Mouse (Mus musculus): ENCODE results near the gene Rpl31. TPM values are rescaled to one million over a fixed set of nuclear protein-coding genes. Genes with fewer than 3 reads are reported as not detected.

Gene Rpl31
- polyA plus RNA-seq, 1 experiment from 2014 or later = 502 TPM

- no peaks in the 10 kb centered on the region for H3K27me3 ChIP-seq (ENCODE audit: control insufficient read depth, insufficient read depth, low read length)
- H3K9me3 ChIP-seq (replicated peaks; ENCODE audit: control insufficient read depth, low read length) = 0 out of 2 replicates have a peak, but pooled peaks cover 5% of the 10 kb centered on the region
- ATAC-seq (ENCODE audit: insufficient read depth, low FRiP score) = peak; percentile 5; the same call in 1 of the 2 replicates
- H3K36me3 ChIP-seq (ENCODE audit: control insufficient read depth, insufficient read depth, low read length) = peaks cover 4% of the 10 kb centered on the region; the same call in 1 of the 2 replicates
- H3K27ac ChIP-seq (ENCODE audit: low read length) = no peak overlapping the region
- H3K4me3 ChIP-seq (replicated peaks; ENCODE audit: low read length) = no peak overlapping the region
- no peak overlapping the region for H3K4me2 ChIP-seq (ENCODE audit: low read depth, low read length)
- H3K4me1 ChIP-seq (ENCODE audit: control insufficient read depth, insufficient read depth, low read length) = no peaks in the 10 kb centered on the region
- 49% methylated on average over 4 of the region's 4 CpGs for WGBS
- H3K9ac ChIP-seq (ENCODE audit: low read length) = no peak overlapping the region; the same call in 1 of the 2 replicates
These were observed 31.6 kb downstream of the Rpl31 start for GRCm38 (mm10) chr1:39399228-39399627.

GRCm38 (mm10) chr1:39400173-39400572 lies 32.5 kb downstream of the Rpl31 start:
- Histone ChIP-seq H3K4me2 (ENCODE audit: low read depth, low read length) (no peak overlapping the region), H3K4me3 (replicated peaks; ENCODE audit: low read length) (no peak overlapping the region), H3K36me3 (ENCODE audit: control insufficient read depth, insufficient read depth, low read length) (peaks cover 4% of the 10 kb centered on the region; the same call in 1 of the 2 replicates), H3K9me3 (replicated peaks; ENCODE audit: control insufficient read depth, low read length) (0 out of 2 replicates have a peak, but pooled peaks cover 5% of the 10 kb centered on the region), H3K4me1 (ENCODE audit: control insufficient read depth, insufficient read depth, low read length) (no peaks in the 10 kb centered on the region), H3K27ac (ENCODE audit: low read length) (no peak overlapping the region), H3K9ac (ENCODE audit: low read length) (no peak overlapping the region), H3K27me3 (ENCODE audit: control insufficient read depth, insufficient read depth, low read length) (no peaks in the 10 kb centered on the region)
- WGBS = 90% methylated on average over 3 of the region's 3 CpGs
- ATAC-seq (ENCODE audit: insufficient read depth, low FRiP score) = no peak

- Histone ChIP-seq H3K9me3 (replicated peaks; ENCODE audit: control insufficient read depth, low read length) (no peaks in the 10 kb centered on the region), H3K4me2 (ENCODE audit: low read depth, low read length) (no peak overlapping the region), H3K27me3 (ENCODE audit: control insufficient read depth, insufficient read depth, low read length) (no peaks in the 10 kb centered on the region), H3K4me3 (replicated peaks; ENCODE audit: low read length) (no peak overlapping the region), H3K36me3 (ENCODE audit: control insufficient read depth, insufficient read depth, low read length) (no peaks in the 10 kb centered on the region), H3K9ac (ENCODE audit: low read length) (no peak overlapping the region), H3K4me1 (ENCODE audit: control insufficient read depth, insufficient read depth, low read length) (peaks cover 8% of the 10 kb centered on the region; the same call in 1 of the 2 replicates), H3K27ac (ENCODE audit: low read length) (no peak overlapping the region)
- ATAC-seq (ENCODE audit: insufficient read depth, low FRiP score) = no peak
- WGBS = 70% methylated on average over 4 of the region's 4 CpGs
These were observed 39.5 kb downstream of the Rpl31 start for GRCm38 (mm10) chr1:39407108-39407507.

GRCm38 (mm10) chr1:39408123-39408522 lies 40.5 kb downstream of the Rpl31 start:
- ATAC-seq (ENCODE audit: insufficient read depth, low FRiP score) = peak; percentile 48
- Histone ChIP-seq H3K27me3 (ENCODE audit: control insufficient read depth, insufficient read depth, low read length) (no peaks in the 10 kb centered on the region), H3K4me1 (ENCODE audit: control insufficient read depth, insufficient read depth, low read length) (peaks cover 8% of the 10 kb centered on the region; the same call in 1 of the 2 replicates), H3K9me3 (replicated peaks; ENCODE audit: control insufficient read depth, low read length) (no peaks in the 10 kb centered on the region), H3K4me3 (replicated peaks; ENCODE audit: low read length) (no peak overlapping the region), H3K4me2 (ENCODE audit: low read depth, low read length) (no peak overlapping the region), H3K9ac (ENCODE audit: low read length) (no peak overlapping the region), H3K27ac (ENCODE audit: low read length) (peak overlapping the region; percentile 28; the same call in 1 of the 2 replicates), H3K36me3 (ENCODE audit: control insufficient read depth, insufficient read depth, low read length) (no peaks in the 10 kb centered on the region)
- 79% methylated on average over 6 of the region's 6 CpGs for WGBS

- H3K4me3 ChIP-seq (replicated peaks; ENCODE audit: low read length) = no peak overlapping the region
- H3K27me3 ChIP-seq (ENCODE audit: control insufficient read depth, insufficient read depth, low read length) = no peaks in the 10 kb centered on the region
- 44% methylated on average over 7 of the region's 7 CpGs for WGBS
- no peak overlapping the region for H3K9ac ChIP-seq (ENCODE audit: low read length)
- peak overlapping the region; percentile 28; the same call in 1 of the 2 replicates for H3K27ac ChIP-seq (ENCODE audit: low read length)
- no peak overlapping the region for H3K4me2 ChIP-seq (ENCODE audit: low read depth, low read length)
- ATAC-seq (ENCODE audit: insufficient read depth, low FRiP score) = peak; percentile 9; the same call in 1 of the 2 replicates
- H3K9me3 ChIP-seq (replicated peaks; ENCODE audit: control insufficient read depth, low read length) = no peaks in the 10 kb centered on the region
- H3K36me3 ChIP-seq (ENCODE audit: control insufficient read depth, insufficient read depth, low read length) = no peaks in the 10 kb centered on the region
- peaks cover 8% of the 10 kb centered on the region; the same call in 1 of the 2 replicates for H3K4me1 ChIP-seq (ENCODE audit: control insufficient read depth, insufficient read depth, low read length)
These were observed 41.0 kb downstream of the Rpl31 start for GRCm38 (mm10) chr1:39408668-39409067.

- Histone ChIP-seq H3K4me1 (ENCODE audit: control insufficient read depth, insufficient read depth, low read length) (peaks cover 8% of the 10 kb centered on the region; the same call in 1 of the 2 replicates), H3K36me3 (ENCODE audit: control insufficient read depth, insufficient read depth, low read length) (no peaks in the 10 kb centered on the region), H3K27ac (ENCODE audit: low read length) (peak overlapping the region; percentile 34; the same call in 1 of the 2 replicates), H3K4me2 (ENCODE audit: low read depth, low read length) (no peak overlapping the region), H3K9ac (ENCODE audit: low read length) (no peak overlapping the region), H3K27me3 (ENCODE audit: control insufficient read depth, insufficient read depth, low read length) (no peaks in the 10 kb centered on the region), H3K4me3 (replicated peaks; ENCODE audit: low read length) (no peak overlapping the region), H3K9me3 (replicated peaks; ENCODE audit: control insufficient read depth, low read length) (no peaks in the 10 kb centered on the region)
- ATAC-seq (ENCODE audit: insufficient read depth, low FRiP score) = peak; percentile 48; the same call in 1 of the 2 replicates
- WGBS = 66% methylated on average over 19 of the region's 19 CpGs
These were observed 42.6 kb downstream of the Rpl31 start for GRCm38 (mm10) chr1:39410085-39410821.

GRCm38 (mm10) chr1:39417817-39418216 lies 50.2 kb downstream of the Rpl31 start:
- peak overlapping the region; percentile 64; the same call in 1 of the 2 replicates for H3K27ac ChIP-seq (ENCODE audit: low read length)
- peak; percentile 56; the same call in 1 of the 2 replicates for ATAC-seq (ENCODE audit: insufficient read depth, low FRiP score)
- WGBS = 21% methylated on average over 12 of the region's 12 CpGs
- no peaks in the 10 kb centered on the region for H3K36me3 ChIP-seq (ENCODE audit: control insufficient read depth, insufficient read depth, low read length)
- no peak overlapping the region for H3K4me3 ChIP-seq (replicated peaks; ENCODE audit: low read length)
- H3K4me1 ChIP-seq (ENCODE audit: control insufficient read depth, insufficient read depth, low read length) = peaks cover 9% of the 10 kb centered on the region; the same call in 1 of the 2 replicates
- no peaks in the 10 kb centered on the region for H3K9me3 ChIP-seq (replicated peaks; ENCODE audit: control insufficient read depth, low read length)
- peak overlapping the region; percentile 46; the same call in 1 of the 2 replicates for H3K9ac ChIP-seq (ENCODE audit: low read length)
- no peaks in the 10 kb centered on the region for H3K27me3 ChIP-seq (ENCODE audit: control insufficient read depth, insufficient read depth, low read length)
- no peak overlapping the region for H3K4me2 ChIP-seq (ENCODE audit: low read depth, low read length)

- 74% methylated on average over 9 of the region's 9 CpGs for WGBS
- no peaks in the 10 kb centered on the region for H3K36me3 ChIP-seq (ENCODE audit: control insufficient read depth, insufficient read depth, low read length)
- no peak overlapping the region for H3K4me2 ChIP-seq (ENCODE audit: low read depth, low read length)
- H3K9ac ChIP-seq (ENCODE audit: low read length) = no peak overlapping the region
- no peaks in the 10 kb centered on the region for H3K27me3 ChIP-seq (ENCODE audit: control insufficient read depth, insufficient read depth, low read length)
- ATAC-seq (ENCODE audit: insufficient read depth, low FRiP score) = no peak
- H3K4me3 ChIP-seq (replicated peaks; ENCODE audit: low read length) = no peak overlapping the region
- peaks cover 9% of the 10 kb centered on the region; the same call in 1 of the 2 replicates for H3K4me1 ChIP-seq (ENCODE audit: control insufficient read depth, insufficient read depth, low read length)
- no peak overlapping the region for H3K27ac ChIP-seq (ENCODE audit: low read length)
- no peaks in the 10 kb centered on the region for H3K9me3 ChIP-seq (replicated peaks; ENCODE audit: control insufficient read depth, low read length)
These were observed 51.2 kb downstream of the Rpl31 start for GRCm38 (mm10) chr1:39418852-39419251.

GRCm38 (mm10) chr1:39420987-39421386 lies 53.3 kb downstream of the Rpl31 start:
- Histone ChIP-seq H3K36me3 (ENCODE audit: control insufficient read depth, insufficient read depth, low read length) (no peaks in the 10 kb centered on the region), H3K9me3 (replicated peaks; ENCODE audit: control insufficient read depth, low read length) (no peaks in the 10 kb centered on the region), H3K9ac (ENCODE audit: low read length) (no peak overlapping the region), H3K27ac (ENCODE audit: low read length) (no peak overlapping the region), H3K4me2 (ENCODE audit: low read depth, low read length) (no peak overlapping the region), H3K4me3 (replicated peaks; ENCODE audit: low read length) (no peak overlapping the region), H3K27me3 (ENCODE audit: control insufficient read depth, insufficient read depth, low read length) (no peaks in the 10 kb centered on the region), H3K4me1 (ENCODE audit: control insufficient read depth, insufficient read depth, low read length) (peaks cover 9% of the 10 kb centered on the region; the same call in 1 of the 2 replicates)
- no peak for ATAC-seq (ENCODE audit: insufficient read depth, low FRiP score)
- 91% methylated on average over 6 of the region's 6 CpGs for WGBS
